Mouse (Mus musculus) gastrocnemius, postnatal 10 days (tissue): ENCODE data around the gene Tnfaip8l1. TPM values are rescaled to one million over a fixed set of nuclear protein-coding genes. Genes with fewer than 3 reads are reported as not detected.

Experiments
- DNase-seq: peaks from one replicate; pipeline ENCODE4 v3.0.0; 2021; ENCODE audit warnings: mixed read lengths
- total RNA-seq, 2 experiments: library from RNA; stranded (reverse); gene quantifications; 2 replicates each; pipeline ENCODE4 v1.2.3; 2021

Tnfaip8l1 gene
- total RNA-seq, 2 experiments from 2014 or later, result 5.0 to 5.3 TPM

DNA sequence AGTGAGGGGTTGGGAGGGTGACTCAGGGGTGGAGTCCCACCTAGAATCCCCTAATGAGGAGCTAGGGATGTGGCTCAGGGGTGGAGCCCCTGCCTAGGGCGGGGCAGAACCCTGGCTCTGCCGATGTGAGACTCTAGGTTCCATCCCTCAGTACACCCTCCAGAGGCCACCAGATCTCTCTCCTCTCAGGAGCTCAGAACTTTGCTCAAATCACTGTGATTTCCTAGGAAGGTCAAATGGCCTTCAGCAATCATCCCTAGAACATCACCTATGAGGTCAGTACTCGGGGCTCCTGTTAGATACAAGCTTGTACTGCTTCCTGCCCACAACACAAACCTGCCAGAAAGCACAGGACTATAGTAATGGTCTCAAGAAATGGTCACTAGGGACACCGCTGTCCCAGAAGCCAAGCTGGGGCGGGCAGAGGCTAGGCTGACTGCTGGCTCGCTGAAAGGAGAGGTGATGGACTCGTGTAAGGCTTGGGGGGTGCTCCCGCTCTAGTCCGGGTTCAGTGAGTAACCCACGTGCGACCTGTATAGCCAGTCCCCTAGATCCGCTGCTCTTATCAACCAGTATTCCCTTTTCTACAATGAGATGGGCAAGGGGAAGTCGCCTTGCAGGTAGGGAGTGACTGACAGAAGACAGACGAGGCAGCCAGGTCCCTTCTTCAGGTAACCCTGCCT is 20.8 kb downstream of the Tnfaip8l1 start:
- no peak for DNase-seq

DNA sequence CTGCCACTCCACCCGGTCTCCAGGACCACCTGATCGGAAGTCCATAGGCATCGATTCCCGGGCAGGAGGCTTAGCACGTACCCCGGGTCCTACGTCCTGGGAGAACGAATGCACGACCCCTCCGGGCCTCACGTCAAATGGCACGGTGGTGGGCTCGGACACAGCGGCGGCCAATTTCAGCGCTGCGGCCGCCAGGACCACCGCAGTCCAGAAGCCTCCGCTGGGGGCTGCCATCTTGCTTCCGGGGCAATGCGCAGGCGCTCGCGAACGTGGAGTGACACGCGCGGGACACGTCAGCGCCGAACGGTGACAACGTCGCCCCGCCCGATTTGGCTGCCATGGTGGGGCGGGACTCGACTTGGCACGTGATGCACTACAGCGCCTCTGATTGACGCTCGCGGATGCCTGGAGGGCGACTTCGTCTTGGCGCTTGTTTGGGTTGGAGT is 21.4 kb downstream of the Tnfaip8l1 start, which contains the start of gene Mydgf:
Mydgf (minus strand) TSS at position 263 of the 446 bp plus-strand sequence.
- DNase-seq, result peak; percentile 98

GRCm38 (mm10) chr17:56185281-56186141 is 23.2 kb downstream of the Tnfaip8l1 start:
- DNase-seq, result peak; percentile 63

DNA sequence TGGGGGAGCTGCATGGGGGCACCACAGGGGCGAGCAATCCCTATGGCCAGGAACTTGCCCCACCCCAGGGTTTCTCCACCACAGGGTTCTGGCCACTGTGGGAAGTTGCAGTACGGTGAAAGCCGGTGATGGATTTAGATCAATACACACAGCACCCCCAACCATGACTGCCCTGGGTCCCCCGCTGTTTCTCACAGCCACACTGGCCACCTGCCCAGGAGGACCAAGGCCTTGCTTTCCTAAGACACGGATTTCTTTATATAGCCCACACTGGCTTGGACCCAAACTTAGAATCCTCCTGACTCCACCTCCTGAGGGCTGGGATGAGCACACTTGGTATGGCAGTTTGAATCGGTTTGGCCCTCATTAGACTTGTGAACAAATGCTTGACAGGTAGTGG is 29.0 kb downstream of the Tnfaip8l1 start:
- no peak for DNase-seq

DNA sequence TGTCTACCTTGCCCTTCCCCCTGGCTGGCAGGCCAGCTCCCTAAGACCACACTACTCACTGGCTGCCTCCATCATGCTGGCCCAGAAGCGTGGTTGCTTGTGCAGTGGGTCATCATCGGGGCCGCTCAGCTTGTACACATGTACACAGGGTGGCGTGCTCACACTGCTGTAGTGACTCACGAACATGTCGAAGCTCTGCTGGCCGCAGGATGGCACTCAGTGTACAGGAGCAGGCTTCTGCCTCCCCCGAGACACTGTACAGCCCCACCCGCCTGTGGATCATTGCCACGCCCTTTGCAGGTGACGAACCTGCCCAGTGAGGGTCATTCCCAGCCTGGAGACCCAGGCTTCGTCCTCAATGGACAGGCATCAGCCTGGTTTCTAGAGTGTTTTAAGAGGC is 32.1 kb downstream of the Tnfaip8l1 start:
- no peak for DNase-seq

GRCm38 (mm10) chr17:56194765-56195164 is 32.5 kb downstream of the Tnfaip8l1 start:
- DNase-seq, result no peak

DNA sequence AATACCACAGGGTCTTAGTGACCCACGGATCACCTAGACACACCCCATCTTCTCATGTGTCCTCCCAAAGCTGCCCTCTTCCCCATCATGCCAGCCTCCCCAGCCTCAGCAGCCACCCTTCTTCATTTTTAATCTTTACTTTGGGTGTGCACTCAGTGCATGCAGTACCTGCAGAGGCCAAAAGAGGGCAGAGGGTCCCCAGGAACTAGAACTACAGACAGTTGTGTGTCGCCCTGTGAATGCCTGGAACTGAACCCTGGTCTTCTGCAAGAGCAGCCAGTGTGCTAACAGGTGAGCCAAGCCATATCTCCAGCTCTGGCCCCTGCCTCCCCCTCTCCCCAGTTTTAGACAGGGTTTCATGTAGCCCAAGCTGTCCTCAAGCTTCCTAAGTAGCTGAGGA is 34.6 kb downstream of the Tnfaip8l1 start:
- no peak for DNase-seq

DNA sequence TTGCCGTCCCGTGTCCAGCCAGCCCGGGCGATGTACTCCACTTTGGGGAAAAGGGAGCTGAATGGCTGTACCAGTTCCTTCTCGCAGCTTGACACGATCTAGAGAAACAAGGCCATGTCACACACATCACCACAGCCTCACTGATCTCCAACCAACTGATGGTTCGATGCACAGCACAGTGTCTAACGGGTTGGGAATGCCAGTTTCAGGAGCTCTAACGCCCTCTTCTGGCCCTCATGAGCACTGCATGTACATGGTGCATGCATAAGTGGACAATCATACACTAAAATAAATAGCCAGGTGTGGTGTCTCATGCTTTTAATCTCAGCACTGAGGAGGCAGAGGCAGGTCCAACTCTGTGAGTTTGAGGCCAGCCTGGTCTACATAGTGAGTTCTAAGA is 38.3 kb downstream of the Tnfaip8l1 start:
- DNase-seq, result no peak

GRCm38 (mm10) chr17:56201642-56202041 is 39.4 kb downstream of the Tnfaip8l1 start:
- DNase-seq, result no peak

- DNase-seq, result no peak
Observed at GRCm38 (mm10) chr17:56202476-56202875, 40.2 kb downstream of the Tnfaip8l1 start.

DNA sequence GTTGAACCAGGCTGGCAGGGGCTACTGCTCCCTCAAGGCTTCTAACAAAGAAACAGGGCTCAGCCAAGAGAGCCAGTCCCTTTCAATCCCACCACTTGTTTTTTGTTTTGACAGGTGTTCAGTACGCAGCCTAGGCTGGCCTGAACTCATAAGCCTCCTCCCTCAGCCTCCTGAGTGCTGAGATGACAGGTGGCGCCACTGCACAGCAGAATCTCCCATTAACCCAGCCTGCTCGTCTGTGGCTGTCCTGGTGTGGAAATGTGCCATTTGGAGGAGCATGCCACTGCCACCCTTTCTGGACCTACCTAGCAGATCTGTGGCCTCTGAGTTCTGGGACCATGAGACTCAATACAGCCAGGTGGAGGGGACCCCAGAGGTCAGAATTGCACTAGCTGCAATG is 41.5 kb downstream of the Tnfaip8l1 start:
- no peak for DNase-seq

- DNase-seq, result no peak
Observed at GRCm38 (mm10) chr17:56206276-56206884, 44.1 kb downstream of the Tnfaip8l1 start.

- DNase-seq, result no peak
Observed at GRCm38 (mm10) chr17:56206986-56207674, 44.9 kb downstream of the Tnfaip8l1 start.

DNA sequence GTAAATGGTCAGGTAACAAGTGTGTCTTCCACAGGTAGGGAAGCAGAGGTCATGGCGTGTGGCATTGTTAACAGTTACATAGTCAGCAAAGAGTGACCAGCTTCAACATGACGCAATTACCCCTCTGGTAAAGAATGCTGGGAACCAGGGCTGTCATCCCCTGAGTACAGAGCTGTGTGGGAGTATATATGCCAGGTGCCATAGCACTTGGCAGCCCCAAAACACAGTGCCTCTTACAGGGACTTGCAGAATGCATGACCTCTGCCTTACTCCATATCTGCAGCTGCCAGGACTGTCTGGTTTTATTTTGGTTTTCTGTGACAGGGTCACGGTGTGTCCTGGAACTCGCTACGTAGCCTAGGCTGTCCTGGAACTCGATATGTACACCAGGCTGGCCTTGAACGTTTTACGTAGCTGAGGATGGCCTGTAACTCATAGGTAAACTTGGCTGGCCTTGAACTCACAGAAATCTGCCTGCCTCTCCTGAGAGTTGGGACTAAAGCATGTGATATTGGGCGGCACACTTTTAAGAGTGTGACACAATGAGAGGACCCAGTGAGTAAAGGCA is 45.8 kb downstream of the Tnfaip8l1 start:
- DNase-seq, result no peak

GRCm38 (mm10) chr17:56208821-56209220 is 46.5 kb downstream of the Tnfaip8l1 start:
- no peak for DNase-seq

- DNase-seq, result no peak
Observed at GRCm38 (mm10) chr17:56211090-56211489, 48.8 kb downstream of the Tnfaip8l1 start.

- no peak for DNase-seq
Observed at GRCm38 (mm10) chr17:56212676-56213075, 50.4 kb downstream of the Tnfaip8l1 start.

DNA sequence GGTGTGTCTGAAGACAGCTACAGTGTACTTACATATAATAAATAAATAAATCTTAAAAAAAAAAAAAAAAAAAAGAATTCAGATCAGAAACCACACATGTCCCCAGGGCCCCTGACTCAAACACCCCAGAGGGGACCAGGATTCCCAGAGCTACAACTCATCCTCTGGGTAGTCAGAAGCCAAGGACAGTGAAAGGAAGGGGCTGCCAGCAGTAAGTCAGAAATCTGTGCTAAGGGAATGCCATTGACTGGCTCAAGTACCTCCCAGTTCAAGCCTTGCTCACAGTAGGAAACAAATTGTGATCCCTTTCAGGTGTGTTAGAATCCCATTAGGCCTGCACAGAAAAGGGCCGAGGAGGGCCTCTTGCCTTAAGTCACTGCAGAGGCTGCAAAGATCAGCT is 52.0 kb downstream of the Tnfaip8l1 start:
- DNase-seq, result no peak

GRCm38 (mm10) chr17:56217670-56218069 is 55.4 kb downstream of the Tnfaip8l1 start:
- no peak for DNase-seq

GRCm38 (mm10) chr17:56218377-56219191 is 56.3 kb downstream of the Tnfaip8l1 start, which contains the start of gene Dpp9:
Dpp9 (minus strand) TSS chr17:56218905.
- peak; percentile 83 for DNase-seq

DNA sequence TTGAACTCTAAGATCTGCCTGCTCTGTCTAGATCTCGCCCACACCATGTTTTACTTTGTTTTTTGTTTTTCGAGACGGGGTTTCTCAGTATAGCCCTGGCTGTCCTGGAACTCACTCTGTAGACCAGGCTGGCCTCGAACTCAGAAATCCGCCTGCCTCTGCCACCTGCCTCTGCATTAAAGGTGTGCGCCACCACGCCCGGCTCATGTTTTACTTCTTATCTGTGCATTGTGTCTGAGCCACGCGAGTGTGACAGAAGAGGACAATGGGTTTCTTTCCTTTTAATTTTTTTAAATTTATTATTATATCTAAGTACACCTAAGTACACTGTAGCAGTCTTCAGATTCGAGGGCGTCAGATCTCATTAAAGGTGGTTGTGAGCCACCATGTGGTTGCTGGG is 57.0 kb downstream of the Tnfaip8l1 start:
- DNase-seq, result no peak
